Mouse (Mus musculus) hindbrain, embryonic 11.5 days (tissue): ENCODE data around the gene Ubtd2. TPM values are rescaled to one million over a fixed set of nuclear protein-coding genes. Genes with fewer than 3 reads are reported as not detected.

Experiments
- ATAC-seq: fragments of 200-750 bp; cut with Nextera tagmentation; 2 replicates; pipeline ENCODE4 v1.8.0; 2017; ENCODE audit warnings: mild to moderate bottlenecking, moderate TSS enrichment, moderate library complexity; ENCODE audit not compliant: low FRiP score
- DNase-seq: peaks from one replicate; pipeline ENCODE4 v3.0.0-alpha.2; 2015; ENCODE audit warnings: low spot score
- H3K27ac ChIP-seq: fragments of 300-500 bp; sonication (generic); 2 replicates; pipeline ENCODE4 v1.5.1; 2014; ENCODE audit warnings: mild to moderate bottlenecking, low read depth, low read length
- H3K27me3 ChIP-seq: fragments of 300-500 bp; sonication (generic); 2 replicates; pipeline ENCODE4 v1.6.1; 2014; ENCODE audit warnings: mild to moderate bottlenecking, low read length, moderate library complexity, mixed read lengths; ENCODE audit not compliant: control insufficient read depth, insufficient read depth
- H3K36me3 ChIP-seq: fragments of 300-500 bp; sonication (generic); 2 replicates; pipeline ENCODE4 v1.6.1; 2014; ENCODE audit warnings: mild to moderate bottlenecking, low read length, moderate library complexity, mixed read lengths; ENCODE audit not compliant: control insufficient read depth, insufficient read depth
- H3K4me1 ChIP-seq: fragments of 300-500 bp; sonication (generic); replicated peaks from 2 replicates; pipeline ENCODE4 v1.6.1; 2014; ENCODE audit warnings: low read length, mixed read lengths; ENCODE audit not compliant: control insufficient read depth, insufficient read depth
- H3K4me2 ChIP-seq: fragments of 300-500 bp; sonication (generic); replicated peaks from 2 replicates; pipeline ENCODE4 v1.6.1; 2014; ENCODE audit warnings: mild to moderate bottlenecking, low read depth, low read length
- H3K4me3 ChIP-seq: fragments of 300-500 bp; sonication (generic); 2 replicates; pipeline ENCODE4 v1.5.1; 2014; ENCODE audit warnings: low read depth, low read length
- H3K9ac ChIP-seq: fragments of 300-500 bp; sonication (generic); 2 replicates; pipeline ENCODE4 v1.6.1; 2014; ENCODE audit warnings: low read depth, low read length
- H3K9me3 ChIP-seq: fragments of 300-500 bp; sonication (generic); 2 replicates; pipeline ENCODE4 v1.6.1; 2016; ENCODE audit warnings: low read length; ENCODE audit not compliant: control insufficient read depth
- WGBS: fragments of 180-500 bp; shearing (Covaris S2); extraction: QIAGEN DNeasy Blood & Tissue Kit; methylation state at CpG from one replicate; pipeline ENCODE4 v1.1.7; 2014; 5-methylcytosine and 5-hydroxymethylcytosine counted together
- polyA plus RNA-seq: library from polyadenylated mRNA; unstranded; fragments of >200 nt; fragmentation: Nextera tagmentation; extraction: Ambion mirVana; gene quantifications from 2 replicates; pipeline ENCODE4 v1.2.1, GENCODE M21; 2014

Ubtd2 gene
- polyA plus RNA-seq, 1 experiment from 2014 or later = 65.5 TPM

DNA sequence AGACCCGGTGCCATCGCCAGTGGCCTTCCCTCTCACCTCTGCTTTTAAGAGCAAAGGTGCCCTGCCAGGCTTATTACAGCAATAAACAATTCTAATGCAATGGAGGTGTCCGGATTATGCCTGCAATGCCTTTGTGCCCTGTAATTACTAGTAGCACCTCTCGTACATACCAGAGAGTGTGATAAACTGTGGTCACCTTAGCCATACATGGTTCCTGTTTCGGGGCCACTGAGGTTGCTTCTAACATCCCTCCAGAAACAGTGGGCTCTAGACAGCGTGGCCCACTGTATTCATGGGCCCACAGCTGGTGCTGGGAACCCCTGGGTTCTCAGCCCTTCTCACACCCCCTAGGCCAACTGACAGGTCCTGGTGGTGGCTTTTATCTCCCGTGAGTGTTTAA is 27.6 kb upstream of the Ubtd2 start:
- Histone ChIP-seq H3K36me3 (peaks cover 5% of the 10 kb centered on the region), H3K4me3 (no peak overlapping the region), H3K27me3 (no peaks in the 10 kb centered on the region), H3K9me3 (no peaks in the 10 kb centered on the region), H3K4me2 (no peak overlapping the region), H3K27ac (no peak overlapping the region), H3K9ac (no peak overlapping the region), H3K4me1 (no peaks in the 10 kb centered on the region)
- ATAC-seq (no peak), DNase-seq (no peak)
- WGBS = 89% methylated on average over 7 of the region's 7 CpGs

DNA sequence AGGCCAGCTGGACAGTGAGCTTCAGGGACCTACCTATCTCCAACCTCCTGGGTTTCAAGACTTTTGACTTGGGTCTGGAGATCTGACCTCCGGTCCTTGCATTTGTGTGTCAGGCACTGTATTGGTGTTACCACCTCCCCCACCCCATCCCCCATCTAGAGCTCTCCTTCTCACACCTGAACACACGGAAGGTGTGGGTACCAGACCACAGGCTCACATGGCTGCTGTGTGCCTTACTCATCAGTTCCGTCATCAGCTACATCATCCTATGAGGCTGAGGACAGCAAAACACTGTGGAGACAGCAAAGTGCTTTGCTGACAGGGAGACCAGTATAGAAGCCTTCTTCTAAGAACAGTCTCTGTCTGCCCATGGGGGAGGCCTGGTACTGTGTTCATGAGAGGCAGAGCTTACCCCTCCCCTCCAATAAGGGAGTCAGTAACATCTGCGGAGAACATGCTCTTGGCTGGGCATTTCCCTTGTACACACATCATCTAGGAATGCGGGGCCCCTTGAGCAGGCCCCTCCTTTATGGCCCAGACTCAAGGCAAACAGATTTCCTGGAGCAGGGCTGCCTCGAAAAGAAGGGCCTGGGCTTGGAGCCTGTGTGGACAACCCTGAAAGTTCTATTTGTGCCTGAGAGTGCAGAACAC is 19.6 kb upstream of the Ubtd2 start:
- H3K9ac ChIP-seq = no peak overlapping the region
- WGBS = 73% methylated on average over 6 of the region's 6 CpGs
- H3K4me1 ChIP-seq = no peaks in the 10 kb centered on the region
- H3K4me2 ChIP-seq = no peak overlapping the region
- ATAC-seq = no peak
- no peaks in the 10 kb centered on the region for H3K36me3 ChIP-seq
- peak; percentile 10 for DNase-seq
- H3K9me3 ChIP-seq = no peaks in the 10 kb centered on the region
- H3K4me3 ChIP-seq = no peak overlapping the region
- no peak overlapping the region for H3K27ac ChIP-seq
- no peaks in the 10 kb centered on the region for H3K27me3 ChIP-seq

DNA sequence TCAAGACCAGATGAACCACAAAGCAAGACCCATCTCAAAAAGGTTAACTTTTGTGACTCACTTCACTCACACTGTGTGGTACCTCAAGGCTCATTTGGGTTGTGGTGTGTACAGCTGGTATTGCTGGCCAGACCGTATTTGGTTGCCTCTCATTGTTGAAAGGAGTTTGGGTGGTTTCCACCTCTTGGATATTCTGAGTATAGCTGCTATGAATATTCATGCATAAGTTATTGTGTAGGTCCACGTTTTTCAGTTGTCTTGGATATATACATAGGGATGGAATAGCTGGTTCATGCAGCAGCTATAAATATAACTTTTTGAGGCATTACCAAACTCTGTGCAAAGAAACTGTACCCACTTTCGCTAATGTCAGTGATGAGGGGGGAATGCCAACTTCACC is 12.6 kb upstream of the Ubtd2 start:
- no peak overlapping the region for H3K4me2 ChIP-seq
- no peak overlapping the region for H3K4me3 ChIP-seq
- H3K9ac ChIP-seq = no peak overlapping the region
- no peak for DNase-seq
- no peak overlapping the region for H3K27ac ChIP-seq
- H3K4me1 ChIP-seq = no peaks in the 10 kb centered on the region
- no peaks in the 10 kb centered on the region for H3K36me3 ChIP-seq
- no peak for ATAC-seq
- 81% methylated on average over 3 of the region's 3 CpGs for WGBS
- no peaks in the 10 kb centered on the region for H3K27me3 ChIP-seq
- H3K9me3 ChIP-seq = no peaks in the 10 kb centered on the region

DNA sequence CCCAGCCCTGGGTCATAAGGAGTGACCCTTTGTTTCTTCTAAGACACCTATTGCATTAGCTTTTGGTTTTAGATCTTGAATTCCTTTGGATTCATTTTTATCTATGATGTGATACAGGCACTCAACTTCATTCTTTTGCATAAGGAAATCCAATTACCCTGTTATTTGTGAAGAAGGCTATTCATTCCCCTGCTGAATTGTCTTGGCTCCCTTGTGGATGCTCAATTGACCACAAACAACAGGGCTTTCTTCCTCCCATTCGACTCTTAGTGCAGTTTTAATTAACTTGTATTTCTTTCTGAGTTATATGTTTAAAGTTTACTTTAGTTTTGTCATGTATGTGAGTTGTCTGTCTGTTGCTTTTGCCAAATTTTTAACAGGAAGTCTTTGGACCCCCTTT is 10.9 kb upstream of the Ubtd2 start:
- ATAC-seq (no peak), DNase-seq (no peak)
- Histone ChIP-seq H3K9ac (no peak overlapping the region), H3K36me3 (no peaks in the 10 kb centered on the region), H3K4me1 (no peaks in the 10 kb centered on the region), H3K4me3 (no peak overlapping the region), H3K27ac (no peak overlapping the region), H3K27me3 (no peaks in the 10 kb centered on the region), H3K9me3 (no peaks in the 10 kb centered on the region), H3K4me2 (no peak overlapping the region)
- WGBS = 18% methylated on average over 1 of the region's 1 CpGs

DNA sequence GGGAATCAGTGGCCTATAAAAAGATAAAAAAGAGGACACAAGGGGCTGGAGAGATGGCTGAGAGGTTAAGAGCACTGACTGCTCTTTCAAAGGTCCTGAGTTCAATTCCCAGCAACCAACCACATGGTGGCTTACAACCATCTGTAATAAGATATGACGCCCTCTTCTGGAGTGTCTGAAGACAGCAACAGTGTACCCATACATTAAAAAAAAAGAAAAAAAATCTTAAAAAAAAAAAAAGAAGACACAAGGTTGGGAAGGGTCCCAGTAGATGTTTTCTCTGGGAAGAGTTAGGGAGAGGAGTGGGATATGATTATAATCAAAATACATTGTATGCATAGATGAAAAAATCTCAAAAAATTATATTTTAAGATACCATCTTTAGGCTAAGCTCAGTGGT is 10.0 kb upstream of the Ubtd2 start:
- H3K27me3 ChIP-seq = no peaks in the 10 kb centered on the region
- no peak overlapping the region for H3K27ac ChIP-seq
- DNase-seq (no peak), ATAC-seq (no peak)
- H3K4me2 ChIP-seq = no peak overlapping the region
- no peak overlapping the region for H3K4me3 ChIP-seq
- no peaks in the 10 kb centered on the region for H3K36me3 ChIP-seq
- no peaks in the 10 kb centered on the region for H3K9me3 ChIP-seq
- H3K9ac ChIP-seq = no peak overlapping the region
- 78% methylated on average over 1 of the region's 1 CpGs for WGBS
- no peaks in the 10 kb centered on the region for H3K4me1 ChIP-seq

DNA sequence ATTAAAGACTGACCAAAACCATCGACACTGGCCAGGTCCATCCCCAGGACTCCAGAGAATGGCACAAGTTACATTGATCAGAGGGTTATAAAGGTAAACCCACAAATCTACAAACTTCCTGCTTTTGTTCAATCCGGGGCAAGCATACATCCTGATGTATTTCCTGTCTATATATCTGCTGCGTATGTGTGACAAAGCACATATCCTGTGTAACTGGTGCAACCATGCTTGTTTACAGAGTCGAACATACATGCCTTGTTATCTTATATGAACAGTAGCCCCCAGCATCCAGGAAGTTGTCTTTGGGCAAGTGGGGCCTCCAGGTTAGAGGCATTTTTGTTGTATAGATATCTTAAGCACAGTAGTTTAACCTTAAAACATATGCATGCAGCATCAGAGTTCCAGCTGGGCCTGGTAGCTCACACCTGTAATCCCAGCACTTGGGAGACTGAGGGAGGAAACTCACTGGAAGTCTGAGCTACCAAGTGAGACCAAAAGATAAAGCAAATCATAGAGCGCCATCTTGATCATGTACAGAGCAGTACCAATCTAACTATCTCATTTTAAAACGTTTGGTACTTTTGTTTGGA is 9.4 kb upstream of the Ubtd2 start:
- no peaks in the 10 kb centered on the region for H3K36me3 ChIP-seq
- 82% methylated on average over 6 of the region's 6 CpGs for WGBS
- H3K27me3 ChIP-seq = no peaks in the 10 kb centered on the region

DNA sequence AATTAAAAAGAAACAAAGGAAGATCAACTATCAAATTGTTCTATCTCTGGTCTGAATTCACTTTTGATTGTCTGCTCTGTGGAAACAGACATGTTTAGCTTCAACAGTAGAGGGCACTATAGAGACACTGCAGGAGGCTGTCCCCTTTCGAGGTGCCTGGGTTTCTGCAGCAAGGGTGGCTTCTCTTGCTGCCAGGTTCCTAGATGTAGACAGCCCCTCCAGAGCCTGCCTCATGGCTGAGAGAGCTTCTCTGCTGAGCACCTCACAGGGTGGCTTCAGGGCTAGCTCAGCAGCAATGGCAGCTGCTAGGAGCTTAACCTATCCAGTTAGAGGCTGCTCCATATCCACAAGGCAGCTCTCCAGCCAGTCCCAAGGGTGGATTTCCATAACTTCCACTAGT is 5.0 kb upstream of the Ubtd2 start:
- peak; percentile 59 for DNase-seq
- Histone ChIP-seq H3K27me3 (no peaks in the 10 kb centered on the region), H3K27ac (no peak overlapping the region), H3K4me2 (no peak overlapping the region), H3K4me1 (no peaks in the 10 kb centered on the region), H3K36me3 (no peaks in the 10 kb centered on the region), H3K9me3 (no peaks in the 10 kb centered on the region), H3K4me3 (no peak overlapping the region), H3K9ac (no peak overlapping the region)
- ATAC-seq = no peak
- 6% methylated on average over 1 of the region's 1 CpGs for WGBS

More for the DNA sequence above, 9.4 kb upstream of the Ubtd2 start:
- ATAC-seq = no peak
- Histone ChIP-seq H3K9me3 (no peaks in the 10 kb centered on the region), H3K4me2 (no peak overlapping the region), H3K9ac (no peak overlapping the region), H3K4me3 (no peak overlapping the region), H3K27ac (no peak overlapping the region), H3K4me1 (no peaks in the 10 kb centered on the region)
- DNase-seq = no peak

DNA sequence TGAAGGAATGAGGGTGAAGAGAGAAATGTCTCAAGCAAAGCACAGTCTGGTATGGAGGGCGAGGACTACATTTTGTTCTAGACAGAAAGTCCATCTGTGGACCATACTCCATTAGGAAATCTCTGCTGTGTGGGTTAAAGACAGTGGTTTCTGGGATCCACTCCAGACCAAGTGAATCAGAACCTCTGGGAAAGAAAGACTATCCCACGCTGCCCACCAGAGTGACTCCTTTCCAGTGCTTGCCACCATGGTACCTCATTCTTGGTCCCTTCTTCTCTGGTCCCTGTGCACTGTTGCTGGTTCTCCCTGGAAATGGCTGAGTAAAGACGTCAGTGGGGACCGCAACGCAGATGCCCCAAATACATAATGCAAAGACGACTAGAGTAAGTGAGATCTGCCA is 3.9 kb upstream of the Ubtd2 start:
- no peaks in the 10 kb centered on the region for H3K4me1 ChIP-seq
- H3K27me3 ChIP-seq = no peaks in the 10 kb centered on the region
- H3K27ac ChIP-seq = no peak overlapping the region
- H3K9me3 ChIP-seq = no peaks in the 10 kb centered on the region
- no peak overlapping the region for H3K4me2 ChIP-seq
- ATAC-seq = no peak
- 93% methylated on average over 6 of the region's 6 CpGs for WGBS
- H3K4me3 ChIP-seq = no peak overlapping the region
- H3K36me3 ChIP-seq = no peaks in the 10 kb centered on the region
- DNase-seq = no peak
- no peak overlapping the region for H3K9ac ChIP-seq

DNA sequence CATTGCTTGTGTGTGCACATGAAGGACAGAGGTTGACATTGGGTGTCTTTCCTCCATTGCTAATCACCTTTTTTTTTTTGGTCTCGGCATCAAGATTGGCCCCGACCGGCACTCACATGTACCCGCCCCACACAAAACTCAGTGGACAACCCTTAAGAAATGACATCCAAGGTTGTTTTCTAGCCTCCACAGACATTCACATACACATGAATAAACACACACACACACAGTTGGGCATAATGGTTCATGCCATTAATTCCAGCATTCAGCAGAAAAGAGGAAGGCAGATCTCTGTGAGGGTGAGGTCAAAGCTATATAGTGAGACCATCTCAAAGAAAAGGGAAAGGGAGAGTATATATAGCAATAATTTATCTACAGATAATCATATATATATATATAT is 2.4 kb upstream of the Ubtd2 start:
- Histone ChIP-seq H3K4me1 (no peaks in the 10 kb centered on the region), H3K27ac (no peak overlapping the region), H3K9me3 (no peaks in the 10 kb centered on the region), H3K4me3 (no peak overlapping the region), H3K27me3 (no peaks in the 10 kb centered on the region), H3K36me3 (no peaks in the 10 kb centered on the region), H3K4me2 (no peak overlapping the region), H3K9ac (no peak overlapping the region)
- DNase-seq (no peak), ATAC-seq (no peak)
- WGBS = 86% methylated on average over 4 of the region's 4 CpGs
